Mouse (Mus musculus): ENCODE results near the gene Cdk5rap3. TPM values are rescaled to one million over a fixed set of nuclear protein-coding genes. Genes with fewer than 3 reads are reported as not detected.

Gene Cdk5rap3
- polyA plus RNA-seq, 1 experiment from 2014 or later: 38.8 TPM

DNA sequence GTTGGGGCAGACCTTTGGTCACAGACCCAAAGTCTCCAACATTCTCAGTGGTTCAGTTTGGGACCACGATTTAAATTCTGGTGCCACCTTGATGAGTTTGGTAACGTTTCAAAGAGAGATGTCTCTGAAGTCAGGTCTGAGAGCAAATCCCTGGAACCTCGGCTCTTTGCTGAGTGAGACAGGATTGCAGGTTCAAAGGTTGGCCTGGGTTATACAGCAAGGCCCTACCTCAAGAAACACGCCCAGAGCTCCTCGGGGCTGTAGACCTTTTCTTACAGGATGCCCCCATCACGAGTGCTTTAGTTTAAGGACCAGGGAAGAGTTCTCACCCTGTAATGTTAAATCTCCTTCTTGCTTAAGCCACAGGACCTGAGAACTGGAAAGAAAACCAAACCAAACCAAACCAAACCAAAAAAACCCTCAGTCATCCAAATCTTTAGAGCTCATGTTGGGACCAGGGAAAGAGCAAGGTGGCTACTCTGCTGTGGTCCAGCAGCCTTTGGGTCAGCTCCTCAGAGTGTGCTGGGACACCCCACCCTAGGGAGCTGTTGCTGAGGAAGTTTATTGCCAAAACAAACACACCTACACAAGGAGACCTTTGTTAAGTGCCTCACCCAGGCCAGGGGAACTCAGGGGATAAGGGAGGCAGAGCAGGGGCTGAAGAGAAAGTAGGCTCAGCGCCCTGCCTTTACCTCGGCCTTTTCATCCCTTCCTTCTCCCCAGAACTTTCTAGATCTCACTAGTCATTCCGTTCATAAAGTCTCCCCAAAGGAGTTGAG lies 19.8 kb upstream of the Cdk5rap3 start:
- Histone ChIP-seq H3K27ac (ENCODE audit: low read length) (peak overlapping the region; percentile 98), H3K9ac (ENCODE audit: low read depth, low read length) (0 out of 2 replicates have a peak overlapping the region, but pooled peaks have one; percentile 4), H3K36me3 (ENCODE audit: control insufficient read depth, insufficient read depth) (peaks cover 41% of the 10 kb centered on the region), H3K4me3 (ENCODE audit: low read depth, low read length) (no peak overlapping the region), H3K9me3 (replicated peaks; ENCODE audit: control insufficient read depth, low read length) (no peaks in the 10 kb centered on the region), H3K4me2 (ENCODE audit: low read depth, low read length) (peak overlapping the region; percentile 46; the same call in 1 of the 2 replicates), H3K4me1 (ENCODE audit: control insufficient read depth, low read depth, low read length) (peaks cover 87% of the 10 kb centered on the region), H3K27me3 (ENCODE audit: control insufficient read depth, insufficient read depth, low read depth, low read length) (no peaks in the 10 kb centered on the region)
- 79% methylated on average over 9 of the region's 9 CpGs for WGBS (ENCODE audit: insufficient replicate concordance)
- no peak for ATAC-seq (ENCODE audit: low read depth)

DNA sequence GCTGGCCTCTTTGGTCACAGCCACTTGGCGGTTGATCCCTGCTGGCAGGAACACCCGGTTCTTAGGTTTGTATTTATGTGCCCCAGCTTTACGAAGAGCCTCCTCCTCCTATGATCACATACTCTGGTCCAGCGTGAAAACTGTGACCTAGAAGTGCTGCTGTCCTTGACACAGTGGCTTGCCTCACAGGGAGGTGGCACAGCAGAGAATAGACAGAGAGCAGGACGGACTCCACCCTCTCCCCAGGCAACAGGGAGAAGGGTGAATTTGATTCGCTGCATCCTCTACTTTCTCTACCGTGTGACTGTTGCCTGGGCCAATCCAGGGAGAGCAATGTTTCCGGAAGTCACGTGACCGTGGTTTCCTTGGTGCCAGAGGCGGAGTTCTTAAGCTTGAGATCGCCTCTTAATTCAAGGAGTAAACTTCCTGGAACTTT lies 18.6 kb upstream of the Cdk5rap3 start:
- Histone ChIP-seq H3K4me1 (ENCODE audit: control insufficient read depth, low read depth, low read length) (peaks cover 87% of the 10 kb centered on the region), H3K4me2 (ENCODE audit: low read depth, low read length) (peak overlapping the region; percentile 49), H3K27me3 (ENCODE audit: control insufficient read depth, insufficient read depth, low read depth, low read length) (no peaks in the 10 kb centered on the region), H3K9me3 (replicated peaks; ENCODE audit: control insufficient read depth, low read length) (no peaks in the 10 kb centered on the region), H3K4me3 (ENCODE audit: low read depth, low read length) (peak overlapping the region; percentile 24), H3K27ac (ENCODE audit: low read length) (peak overlapping the region; percentile 98), H3K9ac (ENCODE audit: low read depth, low read length) (peak overlapping the region; percentile 32; the same call in 1 of the 2 replicates), H3K36me3 (ENCODE audit: control insufficient read depth, insufficient read depth) (peaks cover 30% of the 10 kb centered on the region)
- 21% methylated on average over 12 of the region's 12 CpGs for WGBS (ENCODE audit: insufficient replicate concordance)
- peak; percentile 93 for ATAC-seq (ENCODE audit: low read depth)

GRCm38 (mm10) chr11:96933562-96934276 lies 17.4 kb upstream of the Cdk5rap3 start:
- ATAC-seq (ENCODE audit: low read depth): no peak
- Histone ChIP-seq H3K27me3 (ENCODE audit: control insufficient read depth, insufficient read depth, low read depth, low read length) (no peaks in the 10 kb centered on the region), H3K4me2 (ENCODE audit: low read depth, low read length) (no peak overlapping the region), H3K36me3 (ENCODE audit: control insufficient read depth, insufficient read depth) (peaks cover 18% of the 10 kb centered on the region), H3K4me3 (ENCODE audit: low read depth, low read length) (no peak overlapping the region), H3K4me1 (ENCODE audit: control insufficient read depth, low read depth, low read length) (peaks cover 87% of the 10 kb centered on the region), H3K9me3 (replicated peaks; ENCODE audit: control insufficient read depth, low read length) (no peaks in the 10 kb centered on the region), H3K27ac (ENCODE audit: low read length) (peak overlapping the region; percentile 87), H3K9ac (ENCODE audit: low read depth, low read length) (no peak overlapping the region)
- WGBS (ENCODE audit: insufficient replicate concordance): 76% methylated on average over 13 of the region's 13 CpGs

DNA sequence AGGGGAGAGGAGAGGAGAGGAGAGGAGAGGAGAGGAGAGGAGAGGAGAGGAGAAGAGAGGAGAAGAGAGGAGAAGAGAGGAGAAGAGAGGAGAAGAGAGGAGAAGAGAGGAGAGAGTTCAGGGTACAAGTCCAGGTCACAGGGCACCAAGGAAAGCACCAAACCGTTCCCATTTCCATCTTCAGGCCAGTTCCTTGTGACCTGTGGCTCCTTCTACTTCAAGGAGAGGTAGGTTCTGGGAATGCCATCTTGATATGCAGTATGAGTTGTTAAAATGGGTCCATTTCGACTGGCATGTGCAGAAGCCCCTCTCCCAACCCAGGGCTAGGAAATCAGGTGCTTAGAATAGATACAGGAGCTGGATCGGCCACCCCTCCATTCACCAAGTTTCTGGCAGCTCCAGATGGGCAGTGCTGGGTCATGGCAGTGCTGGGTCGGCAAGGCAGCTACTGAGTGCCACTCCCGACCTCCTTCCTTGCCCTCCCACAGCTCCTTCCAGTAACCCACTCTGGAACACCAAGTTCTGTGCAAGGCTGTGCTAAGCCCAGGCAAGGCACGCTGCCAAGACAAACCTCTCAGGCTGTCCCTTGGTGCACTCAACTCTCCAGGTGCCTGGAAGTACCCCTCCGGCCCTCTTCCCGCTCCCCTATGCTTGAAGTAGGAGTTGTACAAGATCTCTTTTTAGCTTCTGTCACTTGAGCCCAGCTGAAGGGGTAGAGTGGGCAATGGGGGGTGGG lies 15.2 kb upstream of the Cdk5rap3 start:
- H3K9me3 ChIP-seq (replicated peaks; ENCODE audit: control insufficient read depth, low read length): no peaks in the 10 kb centered on the region
- peaks cover 87% of the 10 kb centered on the region for H3K4me1 ChIP-seq (ENCODE audit: control insufficient read depth, low read depth, low read length)

GRCm38 (mm10) chr11:96929766-96930331 lies 13.6 kb upstream of the Cdk5rap3 start:
- Histone ChIP-seq H3K27me3 (ENCODE audit: control insufficient read depth, insufficient read depth, low read depth, low read length) (no peaks in the 10 kb centered on the region), H3K27ac (ENCODE audit: low read length) (peak overlapping the region; percentile 80), H3K36me3 (ENCODE audit: control insufficient read depth, insufficient read depth) (no peaks in the 10 kb centered on the region), H3K4me2 (ENCODE audit: low read depth, low read length) (peak overlapping the region; percentile 35), H3K4me1 (ENCODE audit: control insufficient read depth, low read depth, low read length) (peaks cover 88% of the 10 kb centered on the region), H3K9ac (ENCODE audit: low read depth, low read length) (peak overlapping the region; percentile 56), H3K9me3 (replicated peaks; ENCODE audit: control insufficient read depth, low read length) (no peaks in the 10 kb centered on the region), H3K4me3 (ENCODE audit: low read depth, low read length) (peak overlapping the region; percentile 26; the same call in 1 of the 2 replicates)
- 18% methylated on average over 9 of the region's 9 CpGs for WGBS (ENCODE audit: insufficient replicate concordance)
- ATAC-seq (ENCODE audit: low read depth): peak; percentile 54

More for the DNA sequence above, 15.2 kb upstream of the Cdk5rap3 start:
- H3K27me3 ChIP-seq (ENCODE audit: control insufficient read depth, insufficient read depth, low read depth, low read length): no peaks in the 10 kb centered on the region
- H3K9ac ChIP-seq (ENCODE audit: low read depth, low read length): peak overlapping the region; percentile 37
- peak overlapping the region; percentile 70 for H3K27ac ChIP-seq (ENCODE audit: low read length)
- WGBS (ENCODE audit: insufficient replicate concordance): 65% methylated on average over 8 of the region's 8 CpGs
- no peak for ATAC-seq (ENCODE audit: low read depth)
- no peak overlapping the region for H3K4me3 ChIP-seq (ENCODE audit: low read depth, low read length)
- no peak overlapping the region for H3K4me2 ChIP-seq (ENCODE audit: low read depth, low read length)
- peaks cover under 1% of the 10 kb centered on the region; the same call in 1 of the 2 replicates for H3K36me3 ChIP-seq (ENCODE audit: control insufficient read depth, insufficient read depth)

- Histone ChIP-seq H3K4me2 (ENCODE audit: low read depth, low read length) (peak overlapping the region; percentile 35), H3K27ac (ENCODE audit: low read length) (peak overlapping the region; percentile 80), H3K9ac (ENCODE audit: low read depth, low read length) (peak overlapping the region; percentile 56), H3K4me1 (ENCODE audit: control insufficient read depth, low read depth, low read length) (peaks cover 88% of the 10 kb centered on the region), H3K4me3 (ENCODE audit: low read depth, low read length) (peak overlapping the region; percentile 34), H3K36me3 (ENCODE audit: control insufficient read depth, insufficient read depth) (no peaks in the 10 kb centered on the region), H3K27me3 (ENCODE audit: control insufficient read depth, insufficient read depth, low read depth, low read length) (no peaks in the 10 kb centered on the region), H3K9me3 (replicated peaks; ENCODE audit: control insufficient read depth, low read length) (no peaks in the 10 kb centered on the region)
- WGBS (ENCODE audit: insufficient replicate concordance): 40% methylated on average over 13 of the region's 13 CpGs
- no peak for ATAC-seq (ENCODE audit: low read depth)
Measured at GRCm38 (mm10) chr11:96929096-96929765, 12.9 kb upstream of the Cdk5rap3 start.

DNA sequence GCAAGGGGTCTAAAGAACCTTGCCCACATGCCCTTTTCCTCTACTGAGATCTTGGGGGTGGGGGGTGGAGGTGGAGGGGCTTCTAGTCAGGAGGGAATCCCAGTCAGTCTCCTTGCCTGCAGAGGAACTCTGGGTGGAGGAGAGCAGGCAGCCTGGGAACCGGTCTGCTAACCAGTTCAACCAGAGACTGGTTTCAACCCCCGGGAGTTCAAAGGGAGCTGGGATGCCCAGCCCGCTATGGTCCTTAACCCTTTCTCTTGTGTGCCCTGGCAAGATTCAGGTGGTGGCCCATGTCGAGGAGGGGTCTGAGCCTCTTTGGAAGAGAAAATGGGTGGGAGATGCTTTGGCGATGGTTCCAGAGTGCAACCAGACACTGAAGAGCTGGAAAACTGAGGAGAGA lies 12.4 kb upstream of the Cdk5rap3 start:
- Histone ChIP-seq H3K9me3 (replicated peaks; ENCODE audit: control insufficient read depth, low read length) (no peaks in the 10 kb centered on the region), H3K36me3 (ENCODE audit: control insufficient read depth, insufficient read depth) (no peaks in the 10 kb centered on the region), H3K4me1 (ENCODE audit: control insufficient read depth, low read depth, low read length) (peaks cover 85% of the 10 kb centered on the region), H3K27me3 (ENCODE audit: control insufficient read depth, insufficient read depth, low read depth, low read length) (no peaks in the 10 kb centered on the region), H3K9ac (ENCODE audit: low read depth, low read length) (peak overlapping the region; percentile 42; the same call in 1 of the 2 replicates), H3K4me2 (ENCODE audit: low read depth, low read length) (no peak overlapping the region), H3K27ac (ENCODE audit: low read length) (no peak overlapping the region; the same call in 1 of the 2 replicates), H3K4me3 (ENCODE audit: low read depth, low read length) (no peak overlapping the region)
- ATAC-seq (ENCODE audit: low read depth): no peak
- 29% methylated on average over 5 of the region's 5 CpGs for WGBS (ENCODE audit: insufficient replicate concordance)

GRCm38 (mm10) chr11:96928088-96928487 lies 11.8 kb upstream of the Cdk5rap3 start, which contains the start of gene Prr15l:
TSS of gene Prr15l (plus strand) at chr11:96928104.
- H3K4me3 ChIP-seq (ENCODE audit: low read depth, low read length): no peak within 1 kb of the TSS
- H3K4me1 ChIP-seq (ENCODE audit: control insufficient read depth, low read depth, low read length): peaks cover 80% of the 10 kb centered on the region
- no peak for ATAC-seq (ENCODE audit: low read depth)
- no peaks in the 10 kb centered on the region for H3K27me3 ChIP-seq (ENCODE audit: control insufficient read depth, insufficient read depth, low read depth, low read length)
- peak within 1 kb of the TSS; percentile 96 for H3K27ac ChIP-seq (ENCODE audit: low read length)
- H3K36me3 ChIP-seq (ENCODE audit: control insufficient read depth, insufficient read depth): no peaks in the 10 kb centered on the region
- 59% methylated on average over 2 of the region's 2 CpGs for WGBS (ENCODE audit: insufficient replicate concordance)
- peak within 1 kb of the TSS; percentile 42 for H3K9ac ChIP-seq (ENCODE audit: low read depth, low read length)
- H3K9me3 ChIP-seq (replicated peaks; ENCODE audit: control insufficient read depth, low read length): no peaks in the 10 kb centered on the region
- H3K4me2 ChIP-seq (ENCODE audit: low read depth, low read length): peak within 1 kb of the TSS; percentile 7; the same call in 1 of the 2 replicates
